Comparison of ENCODE assay signal across 17 mouse cellular contexts in genomic region chr1:105002179-105002578, GRCm38 (mm10).
DNase-seq lines count a peak whose midpoint lies in the region; ATAC-seq and TF ChIP-seq lines count a peak whose summit lies in the region.
"Had no signal": no experiment of that assay in that cellular context is flagged by ENCODE, and none has a peak within 500 bp of the region (broad histone marks: within the 10 kb centered on the region; RNA-seq: fewer than 3 reads in every experiment).

No protein-coding gene starts in this region.

- no peak overlapping the region for H3K27ac ChIP-seq in forebrain, embryonic 13.5 days
- no peak overlapping the region for H3K27ac ChIP-seq in forebrain, embryonic 12.5 days
- no peak overlapping the region for H3K27ac ChIP-seq in hindbrain, postnatal 0 days
- H3K27ac ChIP-seq in intestine, postnatal 0 days (ENCODE audit: low read depth, low read length), result no peak overlapping the region
- H3K27ac ChIP-seq: embryonic facial prominence, embryonic 13.5 days; heart, embryonic 13.5 days; limb, embryonic 15.5 days; neural tube, embryonic 12.5 days had no signal

- intact Hi-C loops in left cerebral cortex, postnatal 4 days (cut with DNase I), result no loop called here
- intact Hi-C loops in left cerebral cortex, postnatal 14 days (cut with DNase I), result no loop called here

- no peak overlapping the region for H3K4me3 ChIP-seq in forebrain, embryonic 13.5 days
- H3K4me3 ChIP-seq in forebrain, embryonic 12.5 days (replicated peaks), result no peak overlapping the region
- H3K4me3 ChIP-seq in hindbrain, postnatal 0 days (ENCODE audit: low read length), result no peak overlapping the region
- H3K4me3 ChIP-seq in intestine, postnatal 0 days (ENCODE audit: low read depth, low read length), result no peak overlapping the region
- H3K4me3 ChIP-seq: embryonic facial prominence, embryonic 13.5 days; heart, embryonic 13.5 days; limb, embryonic 15.5 days; neural tube, embryonic 12.5 days had no signal

- H3K36me3 ChIP-seq in forebrain, embryonic 13.5 days (ENCODE audit: poor library complexity, severe bottlenecking), result no peaks in the 10 kb centered on the region
- H3K36me3 ChIP-seq in forebrain, embryonic 12.5 days (replicated peaks), result no peaks in the 10 kb centered on the region
- no peaks in the 10 kb centered on the region for H3K36me3 ChIP-seq in hindbrain, postnatal 0 days (ENCODE audit: insufficient read depth, low read length)
- no peaks in the 10 kb centered on the region for H3K36me3 ChIP-seq in intestine, postnatal 0 days (ENCODE audit: control insufficient read depth, insufficient read depth)
- H3K36me3 ChIP-seq: embryonic facial prominence, embryonic 13.5 days; heart, embryonic 13.5 days; limb, embryonic 15.5 days; neural tube, embryonic 12.5 days had no signal

- no peaks in the 10 kb centered on the region for H3K9me3 ChIP-seq in forebrain, embryonic 13.5 days (replicated peaks)
- H3K9me3 ChIP-seq in forebrain, embryonic 12.5 days, result no peaks in the 10 kb centered on the region
- no peaks in the 10 kb centered on the region for H3K9me3 ChIP-seq in hindbrain, postnatal 0 days (ENCODE audit: low read length)
- no peaks in the 10 kb centered on the region for H3K9me3 ChIP-seq in intestine, postnatal 0 days (ENCODE audit: control insufficient read depth)
- H3K9me3 ChIP-seq: embryonic facial prominence, embryonic 13.5 days; heart, embryonic 13.5 days; limb, embryonic 15.5 days; neural tube, embryonic 12.5 days had no signal

- H3K9ac ChIP-seq in forebrain, embryonic 13.5 days, result no peak overlapping the region
- H3K9ac ChIP-seq in forebrain, embryonic 12.5 days, result no peak overlapping the region
- H3K9ac ChIP-seq in hindbrain, postnatal 0 days (replicated peaks; ENCODE audit: low read length), result no peak overlapping the region
- no peak overlapping the region for H3K9ac ChIP-seq in intestine, postnatal 0 days (ENCODE audit: low read depth, low read length)
- H3K9ac ChIP-seq: embryonic facial prominence, embryonic 13.5 days; heart, embryonic 13.5 days; limb, embryonic 15.5 days; neural tube, embryonic 12.5 days had no signal

- peak; percentile 77 for ATAC-seq in forebrain, embryonic 13.5 days
- no peak for ATAC-seq in forebrain, embryonic 12.5 days (ENCODE audit: low FRiP score)
- peak; percentile 94 for ATAC-seq in hindbrain, postnatal 0 days
- no peak for ATAC-seq in intestine, postnatal 0 days

- no peaks in the 10 kb centered on the region for H3K27me3 ChIP-seq in forebrain, embryonic 13.5 days
- no peaks in the 10 kb centered on the region for H3K27me3 ChIP-seq in forebrain, embryonic 12.5 days
- no peaks in the 10 kb centered on the region for H3K27me3 ChIP-seq in hindbrain, postnatal 0 days (ENCODE audit: insufficient read depth, low read length)
- H3K27me3 ChIP-seq in intestine, postnatal 0 days (replicated peaks; ENCODE audit: control insufficient read depth, insufficient read depth, low read length), result no peaks in the 10 kb centered on the region
- H3K27me3 ChIP-seq: embryonic facial prominence, embryonic 13.5 days; heart, embryonic 13.5 days; limb, embryonic 15.5 days; neural tube, embryonic 12.5 days had no signal

- no peak overlapping the region for H3K4me2 ChIP-seq in forebrain, embryonic 13.5 days
- no peak overlapping the region for H3K4me2 ChIP-seq in forebrain, embryonic 12.5 days
- no peak overlapping the region for H3K4me2 ChIP-seq in hindbrain, postnatal 0 days (ENCODE audit: low read depth, low read length)
- H3K4me2 ChIP-seq in intestine, postnatal 0 days (replicated peaks; ENCODE audit: low read depth), result no peak overlapping the region
- H3K4me2 ChIP-seq: embryonic facial prominence, embryonic 13.5 days; heart, embryonic 13.5 days; limb, embryonic 15.5 days; neural tube, embryonic 12.5 days had no signal

- WGBS in forebrain, embryonic 13.5 days, result 65% methylated on average over 1 of the region's 1 CpGs
- WGBS in forebrain, embryonic 12.5 days, result 63% methylated on average over 1 of the region's 1 CpGs
- 21% methylated on average over 1 of the region's 1 CpGs for WGBS in hindbrain, postnatal 0 days
- 78% methylated on average over 1 of the region's 1 CpGs for WGBS in intestine, postnatal 0 days

- H3K4me1 ChIP-seq in forebrain, embryonic 13.5 days, result no peaks in the 10 kb centered on the region
- no peaks in the 10 kb centered on the region for H3K4me1 ChIP-seq in forebrain, embryonic 12.5 days
- H3K4me1 ChIP-seq in hindbrain, postnatal 0 days (ENCODE audit: insufficient read depth, low read length), result no peaks in the 10 kb centered on the region
- no peaks in the 10 kb centered on the region for H3K4me1 ChIP-seq in intestine, postnatal 0 days (replicated peaks; ENCODE audit: control insufficient read depth, insufficient read depth, low read length)
- H3K4me1 ChIP-seq: embryonic facial prominence, embryonic 13.5 days; heart, embryonic 13.5 days; limb, embryonic 15.5 days; neural tube, embryonic 12.5 days had no signal

- DNase-seq in left cerebral cortex, postnatal 4 days, result peak; percentile 83
- DNase-seq in left cerebral cortex, postnatal 14 days (ENCODE audit: low spot score in 2 of 2), result no peak
- peak; percentile 95 for DNase-seq in cerebellum, adult 9-11 months
- DNase-seq in hindbrain, postnatal 0 days (ENCODE audit: low spot score), result peak; percentile 80
- DNase-seq in retina, postnatal 1 day, result no peak
- DNase-seq: heart, adult 11 months; kidney, adult 18-20 months; kidney, postnatal 10 days; lung, postnatal 10 days; thymus, postnatal 14 days had no signal

- peak; percentile 23 for TF ChIP-seq CTCF in hindbrain, postnatal 0 days (IDR thresholded peaks at IDR 0.05; ENCODE audit: low read depth)
- TF ChIP-seq CTCF in intestine, postnatal 0 days (IDR thresholded peaks at IDR 0.05; ENCODE audit: low read depth), result no peak

Comparison
In these comparisons a context has a peak if more than half of its experiments do, and no peak if none do; other contexts are left out.
1. ATAC-seq: peak in forebrain, embryonic 13.5 days (single experiment) and hindbrain, postnatal 0 days (single experiment); none in forebrain, embryonic 12.5 days (single experiment) and intestine, postnatal 0 days (single experiment).
2. DNase-seq: peak in left cerebral cortex, postnatal 4 days (single experiment), cerebellum, adult 9-11 months (single experiment) and hindbrain, postnatal 0 days (single experiment); none in left cerebral cortex, postnatal 14 days (0 of 2) and retina, postnatal 1 day (single experiment).